Mouse (Mus musculus) thymus, postnatal 36 days (tissue): ENCODE results near the gene Stfa2.
"Not testable (repeated sequence)": the region's sequence is repeated elsewhere in the genome, so short reads cannot be mapped to it uniquely, and the experiment has no call there.

ENCODE experiments used
- DNase-seq, 2 experiments: peaks; one replicate each; pipeline ENCODE4 v3.0.0; 2022; ENCODE audit warnings: mixed read lengths in 2 of 2

Stfa2 gene

GRCm38 (mm10) chr16:36408357-36408756 lies at the start of gene Stfa2:
Stfa2 (minus strand) TSS chr16:36408457.
- DNase-seq, result no peak

GRCm38 (mm10) chr16:36455342-36455802 lies 47.1 kb upstream of the Stfa2 start, which contains the start of gene Stfa3:
Stfa3 (minus strand) TSS chr16:36455392.
- no peak for DNase-seq

GRCm38 (mm10) chr16:36420979-36421378 lies 12.7 kb upstream of the Stfa2 start:
- not testable (repeated sequence) for DNase-seq

GRCm38 (mm10) chr16:36389060-36389459 lies 19.2 kb downstream of the Stfa2 start:
- no peak for DNase-seq

GRCm38 (mm10) chr16:36367648-36368047 lies 40.6 kb downstream of the Stfa2 start, which contains the start of gene BC100530:
BC100530 (minus strand) TSS chr16:36367748.
- not testable (repeated sequence) for DNase-seq
